ENCODE assay signal across 8 mouse cellular contexts in the genomic region with DNA sequence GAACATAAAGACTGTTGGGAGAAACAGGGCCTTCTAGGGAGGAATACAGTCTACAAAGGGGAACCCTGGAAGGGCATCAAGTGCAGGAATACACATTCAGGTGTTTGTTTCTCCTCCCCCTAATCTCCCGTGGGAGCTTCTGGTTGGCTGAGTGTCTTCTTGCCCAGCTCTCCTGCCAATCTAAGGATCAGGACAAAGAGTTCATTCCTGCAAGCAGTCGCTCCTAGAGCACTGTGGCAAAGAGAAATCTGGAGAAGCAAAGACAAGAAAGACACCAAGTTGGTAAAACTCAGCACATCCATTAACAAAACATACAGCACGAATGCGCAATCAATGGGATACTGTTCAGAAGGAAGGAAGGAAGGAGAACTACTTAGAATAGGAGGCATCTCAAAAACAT. TPM values are rescaled to one million over a fixed set of nuclear protein-coding genes. Genes with fewer than 3 reads are reported as not detected.
DNase-seq lines count a peak whose midpoint lies in the region; ATAC-seq and TF ChIP-seq lines count a peak whose summit lies in the region.

No protein-coding gene starts in this region.

- H3K9ac ChIP-seq in heart, embryonic 14.5 days (ENCODE audit: low read length), result peak overlapping the region; percentile 85
- H3K9ac ChIP-seq in hindbrain, embryonic 15.5 days, result no peak overlapping the region
- no peak overlapping the region for H3K9ac ChIP-seq in midbrain, embryonic 12.5 days (replicated peaks)

- H3K9me3 ChIP-seq in heart, embryonic 14.5 days (ENCODE audit: control insufficient read depth, low read length), result no peaks in the 10 kb centered on the region
- no peaks in the 10 kb centered on the region for H3K9me3 ChIP-seq in hindbrain, embryonic 15.5 days
- H3K9me3 ChIP-seq in midbrain, embryonic 12.5 days, result no peaks in the 10 kb centered on the region

- no peaks in the 10 kb centered on the region for H3K27me3 ChIP-seq in heart, embryonic 14.5 days (ENCODE audit: control insufficient read depth, insufficient read depth, low read length)
- H3K27me3 ChIP-seq in hindbrain, embryonic 15.5 days, result no peaks in the 10 kb centered on the region
- 0 out of 2 replicates have a peak, but pooled peaks cover 4% of the 10 kb centered on the region for H3K27me3 ChIP-seq in midbrain, embryonic 12.5 days

- peaks cover 7 to 8% of the 10 kb centered on the region in 2 experiments for H3K4me1 ChIP-seq in heart, embryonic 14.5 days (ENCODE audit: control insufficient read depth in 2 of 2, insufficient read depth in 2 of 2, low read length in 2 of 2)
- peaks cover 4% of the 10 kb centered on the region; the same call in 1 of the 2 replicates for H3K4me1 ChIP-seq in cortical plate, adult 2 months (ENCODE audit: control insufficient read depth, insufficient read depth, low read length)
- H3K4me1 ChIP-seq in hindbrain, embryonic 15.5 days (replicated peaks), result peaks cover 13% of the 10 kb centered on the region
- H3K4me1 ChIP-seq in midbrain, embryonic 12.5 days, result peaks cover 12% of the 10 kb centered on the region

- ATAC-seq in heart, embryonic 14.5 days (ENCODE audit: insufficient number of reproducible peaks, insufficient read depth, low FRiP score, low read depth), result no peak
- no peak for ATAC-seq in hindbrain, embryonic 15.5 days (ENCODE audit: low FRiP score, low read depth)
- no peak for ATAC-seq in midbrain, embryonic 12.5 days (ENCODE audit: low FRiP score, low read depth)

- TF ChIP-seq CTCF in cortical plate, adult 2 months (IDR thresholded peaks at IDR 0.05; ENCODE audit: extremely low read depth, insufficient read depth, low read length), result no peak

- 0 out of 2 replicates have a peak, but pooled peaks cover 5% of the 10 kb centered on the region for H3K36me3 ChIP-seq in heart, embryonic 14.5 days (ENCODE audit: control insufficient read depth, insufficient read depth, low read length)
- H3K36me3 ChIP-seq in hindbrain, embryonic 15.5 days, result no peaks in the 10 kb centered on the region
- H3K36me3 ChIP-seq in midbrain, embryonic 12.5 days, result no peaks in the 10 kb centered on the region

- H3K4me2 ChIP-seq in heart, embryonic 14.5 days (ENCODE audit: low read length), result peak overlapping the region; percentile 73
- peak overlapping the region; percentile 65 for H3K4me2 ChIP-seq in hindbrain, embryonic 15.5 days
- peak overlapping the region; percentile 59 for H3K4me2 ChIP-seq in midbrain, embryonic 12.5 days (replicated peaks)

- H3K4me3 ChIP-seq in heart, embryonic 14.5 days (ENCODE audit: control insufficient read depth in 1 of 2, insufficient read depth in 1 of 2, low read depth in 1 of 2, low read length in 2 of 2), result peak overlapping the region; percentile 61 to 66; a peak in 3 of 4 replicates
- H3K4me3 ChIP-seq in cortical plate, adult 2 months (ENCODE audit: insufficient read depth, low read length), result peak overlapping the region; percentile 54; the same call in 1 of the 2 replicates
- no peak overlapping the region for H3K4me3 ChIP-seq in hindbrain, embryonic 15.5 days
- H3K4me3 ChIP-seq in midbrain, embryonic 12.5 days, result no peak overlapping the region

- intact Hi-C loops in heart, postnatal 14 days (cut with DNase I), result no loop called here

- TF ChIP-seq POLR2A in cortical plate, adult 2 months (IDR thresholded peaks at IDR 0.05; ENCODE audit: extremely low read depth, insufficient read depth, low read length), result no peak

- no peak for DNase-seq in heart, postnatal 14 days
- DNase-seq in adrenal gland, adult 2 months, result no peak
- DNase-seq in right cerebral cortex, postnatal 14 days, result no peak
- DNase-seq in urinary bladder, postnatal 14 days (ENCODE audit: low spot score), result no peak

- H3K27ac ChIP-seq in heart, embryonic 14.5 days (replicated peaks in 1 of 2; ENCODE audit: control insufficient read depth in 1 of 2, insufficient read depth in 1 of 2, low read depth in 2 of 2, low read length in 2 of 2), result peak overlapping the region in 1 of 2 experiments; percentile 91; a peak in 1 of 4 replicates
- H3K27ac ChIP-seq in cortical plate, adult 2 months (ENCODE audit: insufficient read depth, low read length), result no peak overlapping the region
- peak overlapping the region; percentile 81; the same call in 1 of the 2 replicates for H3K27ac ChIP-seq in hindbrain, embryonic 15.5 days (replicated peaks)
- H3K27ac ChIP-seq in midbrain, embryonic 12.5 days (replicated peaks), result no peak overlapping the region

- 76% methylated on average over 4 of the region's 4 CpGs for WGBS in heart, embryonic 14.5 days
- WGBS in hindbrain, embryonic 15.5 days, result 83% methylated on average over 4 of the region's 4 CpGs
- 78% methylated on average over 4 of the region's 4 CpGs for WGBS in midbrain, embryonic 12.5 days

RNA-seq across cellular contexts. Expression of a gene that starts 1.4 kb away (rescaled TPM):
- 43.6 and 44.7 TPM in 2 replicates for polyA plus RNA-seq in heart, embryonic 14.5 days (2014; fragmentation: Nextera tagmentation; extraction: Ambion mirVana)
- total RNA-seq in heart, postnatal 14 days (2021), result 10 to 100 TPM; 59.7 to 61.2 TPM
- polyA plus RNA-seq in cortical plate, adult 2 months (2012; rRNA removed), result 24.7 and 25.6 TPM in 2 replicates
- polyA plus RNA-seq in hindbrain, embryonic 15.5 days (2015; fragmentation: Nextera tagmentation; extraction: Ambion mirVana), result 13.8 and 16.6 TPM in 2 replicates
- polyA plus RNA-seq in midbrain, embryonic 12.5 days (2016; fragmentation: Nextera tagmentation; extraction: Ambion mirVana), result 15.2 and 15.6 TPM in 2 replicates
- total RNA-seq in adrenal gland, adult 2 months (2021), result 10 to 100 TPM; 43.0 to 47.0 TPM
- 25.7 and 28.6 TPM in 2 replicates for polyA plus RNA-seq in adrenal gland, adult 2 months (2012; rRNA removed)

Comparison
In these comparisons a context has a peak if more than half of its experiments do, and no peak if none do; other contexts are left out.
1. H3K4me3 ChIP-seq: peak in heart, embryonic 14.5 days (2 of 2) and cortical plate, adult 2 months (single experiment); none in hindbrain, embryonic 15.5 days (single experiment) and midbrain, embryonic 12.5 days (single experiment).
2. Peak in every context shown above with its lines, with median percentiles within 50 percentile points of each other: H3K4me2 ChIP-seq.